Mouse (Mus musculus) right cerebral cortex, adult 2 months (tissue): ENCODE measurements around the gene Taf4.
A peak's percentile ranks its signal among the peaks of the same experiment; 100 is the strongest.

ENCODE experiments used
- DNase-seq, 2 experiments: peaks; one replicate each; pipeline ENCODE4 v3.0.0; 2021 to 2022; ENCODE audit warnings: low spot score in 2 of 2

Taf4 gene

DNA sequence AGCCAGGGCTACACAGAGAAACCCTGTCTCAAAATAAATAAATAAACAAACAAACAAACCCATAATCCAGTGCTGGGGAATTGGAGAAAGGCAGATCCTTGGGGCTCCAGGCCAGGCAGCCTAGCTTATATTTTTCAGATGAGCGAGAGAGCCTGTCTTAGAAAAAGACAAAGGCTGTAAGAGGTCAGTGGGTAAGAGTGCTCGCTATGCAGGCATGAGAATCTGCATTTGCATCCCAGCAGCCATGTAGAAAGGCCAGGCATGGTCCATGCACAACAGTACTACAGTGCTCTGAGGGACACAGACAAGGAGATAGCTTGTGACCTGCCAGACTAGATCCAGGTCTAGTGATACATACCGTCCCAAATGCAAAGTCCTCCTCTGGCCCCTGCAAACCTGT, 6.3 kb upstream of the Taf4 start:
- DNase-seq: no peak

DNA sequence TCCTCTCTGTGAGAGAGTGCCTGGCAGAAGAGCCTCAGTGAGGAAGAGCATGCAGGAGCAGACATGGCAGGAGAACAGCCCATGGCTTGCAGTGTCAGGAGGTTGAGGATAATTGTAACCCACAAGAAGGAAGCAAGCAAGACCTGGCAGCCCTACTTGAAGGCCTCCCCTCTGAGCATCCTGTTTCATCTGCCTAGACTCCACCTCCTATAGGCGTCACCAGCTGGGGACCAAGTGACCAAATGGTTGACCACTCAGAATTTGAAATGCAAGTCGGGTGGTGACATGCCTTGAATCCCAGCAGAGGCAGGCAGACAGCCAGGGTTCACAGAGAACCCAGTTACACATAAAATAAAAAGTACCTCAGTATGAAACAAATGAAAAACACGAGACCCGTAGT, 4.2 kb upstream of the Taf4 start:
- no peak for DNase-seq

DNA sequence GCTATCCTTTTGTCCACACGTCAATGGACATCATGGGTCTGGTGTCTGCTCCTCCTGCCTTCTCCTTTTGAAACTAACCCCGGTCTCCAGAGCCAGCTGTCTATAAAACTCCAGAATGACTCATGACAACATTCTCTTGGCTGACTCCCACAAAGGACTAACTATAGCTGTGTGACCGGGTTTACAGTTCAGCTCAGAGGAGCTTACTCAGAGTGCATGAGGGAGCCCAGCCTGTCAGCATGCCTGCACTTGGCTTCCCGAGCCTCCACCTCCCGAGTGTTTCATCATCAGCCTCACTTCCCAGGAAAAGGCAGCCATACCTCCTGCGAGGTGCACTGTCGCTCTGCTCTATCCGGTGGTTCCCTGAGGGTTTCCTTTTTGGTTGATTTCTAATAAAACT, 3.4 kb upstream of the Taf4 start:
- DNase-seq: peak; percentile 49 to 52

DNA sequence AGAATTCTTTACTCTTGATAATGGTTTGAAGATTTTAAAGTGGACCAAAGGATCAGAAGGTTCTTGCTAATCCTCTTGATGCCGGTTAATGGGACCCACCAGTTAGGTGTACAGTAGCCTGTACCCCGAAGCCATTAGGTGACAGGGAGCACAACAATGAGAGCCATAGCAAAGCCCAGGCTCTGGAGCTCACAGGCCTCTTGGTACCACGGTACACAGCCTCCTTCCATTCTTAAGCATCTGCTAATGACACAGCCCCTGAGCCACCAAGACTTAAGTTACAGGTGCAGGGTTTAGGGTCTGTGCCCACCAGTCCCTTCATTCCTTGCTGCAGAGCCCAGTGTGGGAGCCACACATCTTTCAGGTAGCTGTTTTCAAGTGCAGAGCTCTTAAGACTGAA, 1.8 kb upstream of the Taf4 start:
- no peak for DNase-seq

DNA sequence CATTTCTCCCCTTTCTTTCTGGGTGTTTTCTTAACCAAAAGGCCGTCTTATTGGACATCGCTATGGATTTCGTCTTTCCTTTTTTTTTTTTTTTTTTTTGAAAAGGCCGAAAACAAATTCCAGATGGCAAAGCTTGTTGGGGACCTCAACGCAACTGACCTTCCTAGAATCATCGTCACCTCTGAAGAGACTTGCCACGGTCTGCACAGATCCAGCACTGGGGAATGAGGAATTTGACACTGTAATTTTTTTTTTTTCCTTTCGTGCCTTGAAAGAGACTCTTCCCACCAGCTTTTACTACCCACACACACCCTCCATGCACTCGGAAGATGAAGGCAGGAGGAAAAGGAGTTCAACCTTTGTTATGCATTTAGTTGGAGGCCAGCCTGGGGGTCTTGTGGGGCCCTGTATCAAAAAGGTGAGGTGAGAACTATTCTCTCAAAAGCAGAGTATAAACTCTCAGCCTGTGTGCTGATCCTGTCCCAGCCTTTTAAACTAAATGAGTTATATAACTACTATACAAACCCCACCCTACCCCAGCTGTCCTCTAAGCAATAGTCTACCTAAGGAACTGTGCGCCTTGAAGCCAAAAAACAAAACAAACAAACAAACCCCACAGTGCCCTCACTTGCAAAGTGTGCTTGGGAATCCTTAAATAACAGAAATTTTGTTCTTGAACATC, 1.0 kb upstream of the Taf4 start:
- DNase-seq: peak; percentile 39 to 54

DNA sequence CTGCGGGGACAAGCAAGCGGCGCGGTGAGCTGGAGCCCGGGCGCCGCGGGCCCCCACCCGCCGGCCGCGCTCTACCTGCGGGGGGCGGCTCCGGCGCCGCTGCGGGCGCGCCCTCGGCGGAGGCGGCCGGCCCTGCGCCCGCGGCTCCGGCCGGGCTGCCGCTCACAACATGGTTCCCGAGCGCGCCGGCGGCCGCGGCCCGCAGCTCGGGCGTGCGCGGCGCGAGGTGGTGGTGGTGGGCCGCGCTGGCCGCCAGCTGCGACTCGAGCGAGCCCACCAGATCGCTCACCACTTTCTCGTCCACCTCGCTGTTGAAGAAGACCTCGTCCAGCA, 185 bp downstream of the Taf4 start:
- no peak for DNase-seq

DNA sequence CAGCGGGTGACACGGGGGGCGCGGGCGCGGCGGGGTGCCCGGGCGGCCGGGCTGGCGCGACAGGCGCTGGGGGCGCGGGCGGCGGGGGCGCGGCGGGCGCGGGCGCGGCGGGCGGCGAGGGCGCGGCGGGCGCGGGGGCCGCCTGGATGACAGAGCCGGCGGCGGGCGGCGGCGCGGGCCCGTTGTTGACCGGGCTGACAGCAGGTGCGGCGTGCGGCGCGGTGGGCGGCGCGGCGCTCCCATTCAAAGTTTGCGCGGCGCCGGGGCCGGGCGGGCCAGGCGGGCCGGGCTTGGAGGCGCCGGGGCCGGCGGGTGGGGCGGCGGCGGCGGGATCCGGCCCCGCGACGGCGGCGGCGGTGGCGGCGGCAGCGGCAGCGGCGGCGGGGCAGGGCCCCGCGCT, 595 bp downstream of the Taf4 start:
- no peak for DNase-seq

DNA sequence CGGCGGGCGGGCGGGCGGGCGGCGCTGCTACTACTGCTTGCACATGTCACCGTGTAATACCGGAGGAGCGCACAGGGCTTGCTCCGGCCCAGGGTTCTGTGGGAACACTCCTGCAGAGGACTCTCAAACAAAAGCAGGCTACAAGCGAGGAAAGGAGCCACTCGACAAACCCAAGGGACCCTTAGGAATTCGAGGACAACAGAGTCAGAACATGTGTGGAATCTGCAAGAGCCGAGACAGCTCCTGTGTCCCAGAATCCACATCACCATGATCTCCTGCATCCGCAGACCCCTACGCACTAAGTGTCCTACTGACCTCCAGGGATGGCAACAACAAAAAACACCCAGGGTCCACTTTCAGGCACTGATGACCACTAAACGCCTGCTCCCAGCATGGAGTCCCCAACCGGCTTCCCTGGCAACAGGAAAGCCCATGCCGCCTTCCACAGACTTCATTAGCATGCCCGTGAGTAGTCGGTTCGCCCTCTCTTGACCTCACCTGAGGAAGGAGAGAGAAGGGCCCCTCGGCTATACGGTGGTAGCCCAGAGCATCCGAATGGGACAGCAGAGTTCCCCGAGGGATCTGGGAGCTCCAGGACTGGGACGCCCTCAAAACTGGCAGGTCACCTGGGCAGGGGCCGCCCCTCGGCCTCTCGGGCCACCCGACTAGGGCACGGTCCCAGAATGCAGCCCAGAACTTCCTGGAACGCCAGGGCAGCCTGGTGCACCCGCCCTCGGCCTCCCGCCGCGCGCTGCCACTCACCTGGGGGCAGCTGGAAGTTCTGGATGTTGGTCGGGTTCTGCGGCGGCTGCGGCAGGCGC, 1.6 kb downstream of the Taf4 start:
- no peak for DNase-seq

DNA sequence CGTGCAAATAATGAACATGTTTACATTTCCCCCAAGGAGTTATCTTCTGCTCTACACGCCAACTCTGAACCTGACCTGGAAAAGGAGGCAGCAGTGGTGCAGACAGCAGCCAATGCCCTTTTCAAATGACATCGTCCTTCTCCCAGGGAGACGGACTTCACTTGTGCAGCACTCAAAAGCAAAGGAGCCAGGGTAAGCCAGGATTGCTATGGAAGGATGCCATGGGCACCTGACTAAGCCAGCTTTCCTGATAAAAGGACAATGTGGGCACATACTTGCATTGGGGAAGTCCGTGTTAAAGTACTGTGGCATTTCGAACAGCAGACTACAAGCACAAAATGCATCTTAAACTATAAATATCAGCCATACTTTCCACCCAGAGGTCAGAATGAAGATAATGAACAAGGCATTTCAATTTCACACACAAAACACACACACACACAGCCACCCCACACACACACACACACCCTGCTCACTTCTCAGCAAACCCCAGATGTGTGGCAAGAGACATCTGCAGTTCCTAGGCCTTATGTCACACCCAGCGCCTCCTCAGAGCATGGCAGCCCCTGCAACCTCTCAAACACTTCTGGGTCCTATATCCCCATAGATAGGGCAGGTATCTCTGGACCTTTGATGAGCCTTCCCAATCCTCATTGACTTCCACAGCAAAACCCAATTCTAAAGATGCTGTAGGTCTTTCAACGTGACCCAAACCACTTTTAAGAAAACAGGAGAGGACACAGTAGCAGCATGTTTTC, 2.4 kb downstream of the Taf4 start:
- DNase-seq: no peak

DNA sequence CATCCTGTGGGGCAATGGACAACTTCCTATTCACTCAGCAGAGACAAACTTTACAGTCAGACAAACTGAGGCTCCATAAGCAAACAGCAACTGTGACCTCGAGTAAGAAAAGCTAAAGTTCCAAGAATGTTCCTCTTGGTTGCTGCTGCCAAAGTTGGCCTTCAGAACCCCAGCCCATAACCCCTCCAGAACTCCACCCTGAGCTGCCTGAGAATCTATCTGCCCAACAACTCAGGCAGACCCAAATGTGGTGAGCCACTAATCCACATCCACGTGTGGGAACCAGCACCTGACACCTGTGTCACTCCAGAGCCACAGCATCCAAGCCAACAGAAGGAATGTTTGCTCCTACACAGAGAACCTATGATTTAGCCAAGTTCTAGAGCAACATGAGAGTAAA, 4.0 kb downstream of the Taf4 start:
- DNase-seq: no peak

DNA sequence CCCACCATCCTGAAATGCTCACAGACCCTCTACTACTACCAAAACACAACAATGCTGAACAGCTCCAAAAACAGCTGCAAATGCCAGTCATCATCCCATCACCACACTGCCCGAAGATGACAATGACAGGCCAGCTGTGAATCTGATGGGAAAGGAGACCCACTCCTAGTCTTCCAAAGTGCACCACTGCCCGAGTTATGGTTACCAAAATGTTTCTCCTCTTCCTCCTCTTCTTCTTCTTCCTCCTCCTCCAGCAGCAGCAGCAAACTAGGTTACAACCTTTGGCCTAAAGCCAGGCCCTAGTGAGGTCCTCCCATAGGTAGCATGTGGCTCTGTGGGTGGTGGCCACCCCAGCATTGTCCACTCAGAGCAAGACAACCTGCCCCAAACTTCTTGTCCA, 4.6 kb downstream of the Taf4 start:
- DNase-seq: no peak

DNA sequence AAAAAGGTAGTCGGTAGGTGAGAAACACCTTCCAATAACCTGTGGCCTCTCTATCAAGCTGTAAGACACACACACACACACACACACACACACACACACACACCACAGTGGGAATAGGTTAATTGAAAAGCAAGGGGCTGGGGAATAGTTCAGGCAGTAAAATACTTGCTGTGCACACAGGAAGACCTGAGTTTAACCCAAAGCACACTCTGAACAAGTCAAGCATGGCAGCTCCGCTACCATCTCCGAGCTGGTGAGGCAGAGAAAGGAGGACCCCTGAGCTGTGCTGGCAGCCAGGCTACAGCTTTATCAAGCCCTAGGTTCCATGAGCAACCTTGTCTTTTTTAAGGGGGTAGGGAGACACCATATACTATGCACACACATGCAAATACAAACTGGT, 7.3 kb downstream of the Taf4 start:
- no peak for DNase-seq

DNA sequence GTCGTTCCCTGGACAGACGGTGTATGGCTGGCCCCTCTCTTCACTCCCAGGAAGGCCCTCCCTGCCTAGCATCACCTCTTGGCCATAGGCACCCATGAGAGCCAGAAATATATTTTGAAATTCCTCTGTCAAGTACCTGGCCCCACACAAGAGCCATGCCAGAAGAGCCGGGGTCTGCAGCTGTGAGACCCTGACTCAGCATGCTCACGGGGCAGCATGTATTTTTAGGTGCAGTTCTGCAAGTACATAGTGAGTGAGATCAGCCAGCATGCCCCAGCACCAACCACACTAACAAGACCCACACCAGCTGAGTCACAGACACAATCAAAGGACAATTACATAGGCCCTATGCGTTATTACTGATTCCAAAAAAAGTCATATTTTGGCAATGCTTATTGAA, 8.8 kb downstream of the Taf4 start:
- DNase-seq: no peak

DNA sequence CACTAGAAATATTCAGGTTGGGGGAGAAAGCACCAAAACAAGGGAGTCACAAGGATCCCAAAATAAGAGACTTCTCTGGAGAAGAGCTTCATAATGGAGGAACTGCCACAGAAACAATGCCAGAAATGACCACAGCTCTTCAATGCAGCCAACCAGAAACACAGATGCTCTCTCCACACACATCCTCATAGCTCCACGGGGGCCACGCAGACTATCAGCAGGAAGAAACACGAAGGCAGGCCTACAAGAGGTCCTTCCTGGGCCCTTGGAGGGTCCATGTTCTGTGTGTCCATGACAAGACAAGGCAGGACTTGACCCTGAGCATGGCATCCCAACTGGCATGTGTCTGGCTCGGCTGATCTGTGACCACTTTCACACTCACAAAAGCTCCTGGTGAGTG, 15.0 kb downstream of the Taf4 start:
- no peak for DNase-seq

DNA sequence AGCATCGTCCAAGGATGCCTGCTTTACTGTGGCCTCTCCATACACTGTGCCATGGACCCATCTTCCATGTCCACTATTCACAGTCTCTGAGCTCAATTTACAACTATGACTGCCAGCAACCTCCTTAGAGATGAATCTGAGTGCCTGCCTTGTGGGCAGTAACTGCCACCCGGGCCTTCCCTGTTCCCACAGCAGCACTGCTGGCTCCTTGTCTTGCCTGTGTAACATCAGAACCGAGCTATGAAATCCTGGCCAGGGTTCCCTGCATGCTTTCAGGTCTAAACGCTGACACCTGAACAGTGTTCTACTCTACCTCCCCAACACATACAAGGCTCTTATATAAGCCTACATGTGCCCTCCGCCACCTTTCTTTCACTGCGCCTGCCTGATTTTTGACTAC, 16.1 kb downstream of the Taf4 start:
- DNase-seq: no peak

DNA sequence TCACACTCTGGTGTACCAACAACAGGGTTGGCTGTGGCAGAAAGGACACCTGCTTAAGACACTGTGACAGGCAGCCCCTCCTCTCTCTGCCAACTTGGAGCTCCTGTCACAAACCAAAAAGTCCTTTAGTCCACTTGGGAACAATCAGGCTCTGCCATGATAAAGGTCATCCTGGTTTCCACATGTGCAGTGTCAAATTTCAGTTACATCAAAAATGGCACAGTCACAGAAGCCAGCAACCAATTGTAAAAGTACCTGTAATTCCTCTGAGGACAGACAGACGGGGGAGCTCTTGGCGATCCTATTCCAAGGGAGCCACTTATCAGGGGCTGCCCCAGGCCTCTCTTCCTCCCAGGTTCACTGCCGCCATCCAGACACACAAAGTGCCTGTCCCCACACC, 17.1 kb downstream of the Taf4 start:
- no peak for DNase-seq

DNA sequence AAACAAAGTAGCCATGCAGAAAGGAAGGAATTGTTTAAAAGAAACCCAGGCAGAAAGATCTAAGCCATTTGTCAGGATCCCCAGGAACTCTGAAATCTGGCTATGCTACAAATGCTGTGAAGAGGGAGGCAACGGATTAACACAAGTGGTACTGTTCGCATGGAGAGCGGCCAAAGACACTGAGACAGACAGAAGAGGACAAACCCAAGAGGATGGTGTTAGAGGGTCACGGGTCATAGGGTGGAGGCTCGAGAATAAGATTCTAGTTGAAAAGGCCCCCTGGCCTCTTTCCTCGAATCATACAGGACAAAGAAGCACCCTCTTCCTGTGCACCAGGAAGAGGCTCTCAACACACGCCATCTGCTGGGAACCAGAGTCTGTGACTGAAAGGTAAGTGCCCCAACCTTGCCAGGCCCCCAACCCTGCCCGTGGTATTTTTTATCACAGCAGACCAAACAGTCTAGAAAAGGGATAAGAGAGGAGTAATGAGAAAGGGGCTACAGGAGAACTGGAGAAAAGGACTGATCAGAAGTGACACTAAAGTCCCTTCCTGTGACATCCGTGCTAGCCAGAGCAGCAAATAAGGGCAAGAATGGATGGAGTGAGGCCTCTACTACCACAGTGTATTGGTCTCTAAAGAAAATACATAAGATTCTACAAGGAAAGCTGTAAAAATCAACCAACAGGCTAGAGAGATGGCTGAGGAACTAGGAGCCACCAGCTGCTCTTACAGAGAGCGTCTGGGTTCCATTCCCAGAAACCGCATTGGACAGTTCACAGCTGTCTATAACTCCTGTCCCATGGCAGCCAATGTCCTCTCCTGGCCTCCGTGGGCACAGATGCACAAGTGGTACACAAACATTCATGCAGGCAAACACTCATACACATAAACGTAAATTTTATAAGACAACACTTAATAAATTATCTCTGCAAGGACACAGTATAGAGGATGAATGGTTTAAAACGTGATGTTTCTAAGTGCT, 24.6 kb downstream of the Taf4 start:
- no peak for DNase-seq

DNA sequence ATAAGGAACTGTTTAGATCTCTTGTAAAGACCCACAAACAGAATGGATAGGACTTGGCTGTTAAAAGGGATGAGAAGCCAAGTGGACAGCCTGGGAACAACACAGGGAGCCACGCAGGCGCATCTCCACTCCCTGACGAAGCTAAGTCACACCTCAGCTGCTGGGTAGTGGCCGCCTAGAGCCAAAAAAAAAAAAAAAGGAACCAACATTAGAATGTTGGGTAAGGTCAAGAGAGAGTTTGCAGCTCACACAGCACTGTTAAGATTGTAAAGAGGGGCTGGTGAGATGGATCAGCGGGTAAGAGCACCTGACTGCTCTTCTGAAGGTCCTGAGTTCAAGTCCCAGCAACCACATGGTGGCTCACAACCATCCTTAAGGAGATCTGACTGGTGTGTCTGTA, 27.6 kb downstream of the Taf4 start:
- DNase-seq: no peak

DNA sequence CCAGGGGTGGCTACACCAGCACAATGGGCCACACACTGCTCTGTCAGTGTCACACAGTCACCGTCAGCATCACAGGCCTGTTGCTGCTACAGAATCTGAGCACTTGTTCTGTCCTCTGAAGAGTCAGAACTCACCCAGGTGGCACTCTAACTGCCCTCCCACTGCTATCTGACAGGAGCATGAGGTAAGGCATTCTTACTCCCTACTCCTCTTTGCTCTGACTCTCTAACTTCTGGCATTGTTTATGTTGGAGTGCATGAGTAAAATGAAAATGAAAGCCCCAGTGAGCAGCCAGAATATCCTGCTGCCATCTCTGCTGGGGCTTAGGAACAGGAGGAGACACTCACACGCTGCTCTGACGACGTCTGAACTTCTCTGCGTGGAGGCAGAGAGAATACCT, 28.8 kb downstream of the Taf4 start:
- no peak for DNase-seq

DNA sequence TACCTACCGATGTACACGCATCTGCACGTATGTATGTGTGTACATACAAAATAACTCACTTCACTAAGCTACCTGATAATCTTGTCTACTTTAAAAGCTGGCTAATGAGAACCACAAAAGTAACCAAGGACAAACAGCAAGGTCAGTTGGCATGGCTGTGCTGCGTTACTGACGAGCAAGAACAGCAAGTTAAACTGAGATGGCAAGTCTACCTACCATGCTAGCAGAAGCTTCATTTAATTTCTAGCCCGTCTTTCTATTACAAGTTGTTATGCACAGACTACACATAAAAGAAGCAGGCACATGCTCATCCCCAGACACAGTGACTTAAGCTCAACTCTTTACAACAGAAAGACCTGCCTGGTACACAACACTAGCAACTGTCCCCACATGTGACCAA, 29.9 kb downstream of the Taf4 start:
- no peak for DNase-seq

DNA sequence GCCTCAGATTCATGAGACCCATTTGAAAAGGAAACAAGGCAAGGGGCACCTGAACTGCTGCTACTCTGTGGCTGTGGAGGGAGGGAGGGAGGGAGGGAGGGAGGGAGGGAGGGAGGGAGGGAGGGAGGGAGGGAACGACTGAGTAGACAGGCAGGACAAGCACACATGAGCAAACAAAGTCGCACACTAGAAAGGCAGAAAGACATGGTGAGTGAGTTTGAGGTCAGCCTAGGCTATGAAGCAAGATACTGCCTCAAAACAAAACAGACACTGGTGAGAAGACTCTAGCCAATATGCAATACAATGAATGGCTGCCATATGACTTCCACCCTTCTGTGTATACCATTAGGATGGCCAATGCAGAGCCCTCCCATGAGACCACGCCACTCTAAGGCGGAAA, 31.4 kb downstream of the Taf4 start:
- DNase-seq: no peak

DNA sequence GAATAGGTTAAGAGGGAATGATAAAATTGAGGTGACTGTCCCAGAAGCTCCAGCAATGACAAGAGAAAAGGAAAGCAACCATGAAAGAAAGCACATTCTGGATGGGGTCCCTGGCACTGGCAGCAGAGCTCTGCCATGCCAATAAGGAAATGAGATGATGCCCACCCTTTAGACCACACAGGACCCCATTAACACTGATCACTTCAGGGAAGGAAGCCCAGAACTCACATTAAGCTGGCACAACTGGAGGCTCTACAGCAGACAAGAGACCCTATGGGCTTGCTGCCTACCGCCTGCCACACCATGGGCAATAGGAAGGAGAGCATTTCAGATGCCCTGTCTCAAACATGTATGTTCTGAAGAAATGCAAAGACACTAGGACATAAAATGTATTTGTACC, 34.8 kb downstream of the Taf4 start:
- DNase-seq: no peak
